Mouse (Mus musculus): ENCODE measurements around the gene Abcc1. TPM values are rescaled to one million over a fixed set of nuclear protein-coding genes. Genes with fewer than 3 reads are reported as not detected.

The Abcc1 gene
- total and polyA plus RNA-seq, 2 experiments: 1.3 to 1.6 TPM

DNA sequence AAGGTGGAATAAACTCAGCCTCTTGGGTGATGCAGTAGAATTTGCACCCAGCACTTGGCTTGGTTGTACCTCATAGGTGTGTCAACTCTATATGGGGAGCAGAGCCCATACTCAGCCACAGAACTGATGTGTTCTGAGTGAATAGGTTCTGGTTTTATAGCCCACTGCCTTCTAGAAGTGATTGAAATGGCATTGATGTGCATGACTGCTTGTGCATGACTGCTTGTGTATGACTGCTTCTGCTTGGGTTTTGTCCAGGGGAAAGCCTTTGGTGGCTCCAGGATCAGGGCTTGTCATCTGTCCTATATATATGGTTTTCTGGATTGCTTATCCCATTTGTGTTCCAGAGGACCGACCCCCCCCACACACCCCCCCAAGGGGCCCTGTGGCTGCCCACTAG is 74.2 kb downstream of the Abcc1 start:
- whole genome bisulfite sequencing: 82% methylated on average over 1 of the region's 1 CpGs
- Histone ChIP-seq H3K4me1 (ENCODE audit: control insufficient read depth, insufficient read depth, low read length) (no peaks in the 10 kb centered on the region), H3K9ac (ENCODE audit: low read depth, low read length) (no peak overlapping the region), H3K79me2 (ENCODE audit: control insufficient read depth, insufficient read depth, low read length) (no peaks in the 10 kb centered on the region), H3K4me3 (ENCODE audit: insufficient read depth, low read depth, low read length) (no peak overlapping the region), H3K36me3 (ENCODE audit: control insufficient read depth, insufficient read depth, low read length) (no peaks in the 10 kb centered on the region), H3K27me3 (ENCODE audit: control insufficient read depth, insufficient read depth, low read length) (no peaks in the 10 kb centered on the region), H3K27ac (replicated peaks; ENCODE audit: insufficient read depth, low read depth, low read length) (no peak overlapping the region)
- no peak for DNase-seq (ENCODE audit: extremely low read depth, low read depth, low spot score)
- TF ChIP-seq POLR2A (IDR thresholded peaks at IDR 0.05; ENCODE audit: extremely low read depth, insufficient read depth, low read length) (no peak), CTCF (IDR thresholded peaks at IDR 0.05; ENCODE audit: low read depth, low read length) (no peak)

DNA sequence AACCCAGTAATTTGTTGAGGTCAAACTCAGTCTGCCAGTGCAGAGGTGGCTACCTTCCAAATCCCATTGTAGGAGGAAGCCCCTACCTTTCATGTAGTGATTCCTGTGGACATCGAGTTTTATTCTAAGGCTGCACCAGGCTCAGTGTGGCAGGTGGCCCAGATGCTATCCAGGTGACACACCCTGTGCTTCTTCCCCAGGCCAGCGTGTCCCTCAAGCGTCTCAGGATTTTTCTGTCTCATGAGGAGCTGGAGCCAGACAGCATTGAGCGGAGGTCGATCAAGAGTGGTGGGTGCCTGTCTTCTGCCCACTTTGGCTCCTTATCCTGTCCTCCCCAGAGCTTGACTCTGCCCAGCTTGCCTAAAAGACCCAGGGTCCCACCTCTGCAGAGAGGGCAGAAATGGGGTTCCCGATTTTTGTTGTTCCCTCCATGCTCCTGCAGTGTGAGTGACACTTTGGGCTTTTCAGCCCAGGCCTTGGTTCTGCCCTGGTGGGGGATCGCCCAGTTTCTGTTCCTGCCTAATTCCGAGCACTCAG is 76.2 kb downstream of the Abcc1 start:
- Histone ChIP-seq H3K4me1 (ENCODE audit: control insufficient read depth, insufficient read depth, low read length) (no peaks in the 10 kb centered on the region), H3K79me2 (ENCODE audit: control insufficient read depth, insufficient read depth, low read length) (no peaks in the 10 kb centered on the region), H3K36me3 (ENCODE audit: control insufficient read depth, insufficient read depth, low read length) (no peaks in the 10 kb centered on the region), H3K27me3 (ENCODE audit: control insufficient read depth, insufficient read depth, low read length) (no peaks in the 10 kb centered on the region), H3K4me3 (ENCODE audit: insufficient read depth, low read depth, low read length) (no peak overlapping the region), H3K27ac (replicated peaks; ENCODE audit: insufficient read depth, low read depth, low read length) (no peak overlapping the region), H3K9ac (ENCODE audit: low read depth, low read length) (no peak overlapping the region)
- TF ChIP-seq POLR2A (IDR thresholded peaks at IDR 0.05; ENCODE audit: extremely low read depth, insufficient read depth, low read length) (no peak), CTCF (IDR thresholded peaks at IDR 0.05; ENCODE audit: low read depth, low read length) (no peak)
- no peak for DNase-seq (ENCODE audit: extremely low read depth, low read depth, low spot score)
- WGBS: 92% methylated on average over 8 of the region's 8 CpGs

DNA sequence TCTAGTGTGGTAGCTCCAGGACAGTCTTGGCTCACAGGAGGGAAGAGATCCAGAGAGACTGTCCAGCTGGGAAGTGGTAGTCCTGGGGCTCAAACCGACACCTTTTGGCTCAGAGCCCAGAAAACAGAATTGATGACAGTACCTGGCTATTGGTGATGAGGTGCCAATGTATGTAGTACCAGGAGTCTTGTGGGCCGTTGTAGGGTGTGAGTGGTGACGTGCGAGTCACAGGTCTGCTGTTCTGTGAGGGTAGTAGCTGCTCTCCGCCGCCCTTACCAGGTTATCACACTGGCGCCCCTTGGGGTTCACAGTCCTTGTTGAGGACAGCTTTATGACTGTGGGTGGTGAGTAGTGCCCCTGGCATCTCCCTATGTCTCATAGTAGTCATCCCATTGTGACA is 77.2 kb downstream of the Abcc1 start:
- Histone ChIP-seq H3K9ac (ENCODE audit: low read depth, low read length) (no peak overlapping the region), H3K4me1 (ENCODE audit: control insufficient read depth, insufficient read depth, low read length) (no peaks in the 10 kb centered on the region), H3K79me2 (ENCODE audit: control insufficient read depth, insufficient read depth, low read length) (no peaks in the 10 kb centered on the region), H3K4me3 (ENCODE audit: insufficient read depth, low read depth, low read length) (no peak overlapping the region), H3K36me3 (ENCODE audit: control insufficient read depth, insufficient read depth, low read length) (no peaks in the 10 kb centered on the region), H3K27ac (replicated peaks; ENCODE audit: insufficient read depth, low read depth, low read length) (no peak overlapping the region), H3K27me3 (ENCODE audit: control insufficient read depth, insufficient read depth, low read length) (no peaks in the 10 kb centered on the region)
- WGBS: 89% methylated on average over 7 of the region's 7 CpGs
- TF ChIP-seq CTCF (IDR thresholded peaks at IDR 0.05; ENCODE audit: low read depth, low read length): no peak
- TF ChIP-seq POLR2A (IDR thresholded peaks at IDR 0.05; ENCODE audit: extremely low read depth, insufficient read depth, low read length): no peak
- no peak for DNase-seq (ENCODE audit: extremely low read depth, low read depth, low spot score)

DNA sequence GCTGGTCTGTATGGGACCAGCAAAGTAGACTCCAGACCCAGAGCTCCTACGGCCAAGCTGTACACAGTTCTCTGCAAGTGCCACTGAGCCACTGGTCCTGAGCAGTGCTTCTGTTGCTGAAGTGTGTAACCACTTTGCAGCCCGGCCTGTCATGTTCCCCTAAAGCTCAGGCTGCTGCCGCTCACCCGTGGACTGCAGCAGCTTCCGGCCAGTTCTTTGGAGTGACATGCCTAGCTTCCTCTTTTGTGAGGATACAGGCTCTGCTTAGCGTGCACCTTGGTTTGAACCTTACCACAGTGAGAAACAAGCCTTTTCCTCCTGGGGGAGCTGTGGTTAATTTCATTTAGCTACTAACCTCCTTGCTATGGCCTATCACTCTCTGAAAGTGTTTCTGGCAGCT is 77.7 kb downstream of the Abcc1 start:
- no peaks in the 10 kb centered on the region for H3K27me3 ChIP-seq (ENCODE audit: control insufficient read depth, insufficient read depth, low read length)
- TF ChIP-seq POLR2A (IDR thresholded peaks at IDR 0.05; ENCODE audit: extremely low read depth, insufficient read depth, low read length): no peak
- no peak for TF ChIP-seq CTCF (IDR thresholded peaks at IDR 0.05; ENCODE audit: low read depth, low read length)
- WGBS: 86% methylated on average over 6 of the region's 6 CpGs

DNA sequence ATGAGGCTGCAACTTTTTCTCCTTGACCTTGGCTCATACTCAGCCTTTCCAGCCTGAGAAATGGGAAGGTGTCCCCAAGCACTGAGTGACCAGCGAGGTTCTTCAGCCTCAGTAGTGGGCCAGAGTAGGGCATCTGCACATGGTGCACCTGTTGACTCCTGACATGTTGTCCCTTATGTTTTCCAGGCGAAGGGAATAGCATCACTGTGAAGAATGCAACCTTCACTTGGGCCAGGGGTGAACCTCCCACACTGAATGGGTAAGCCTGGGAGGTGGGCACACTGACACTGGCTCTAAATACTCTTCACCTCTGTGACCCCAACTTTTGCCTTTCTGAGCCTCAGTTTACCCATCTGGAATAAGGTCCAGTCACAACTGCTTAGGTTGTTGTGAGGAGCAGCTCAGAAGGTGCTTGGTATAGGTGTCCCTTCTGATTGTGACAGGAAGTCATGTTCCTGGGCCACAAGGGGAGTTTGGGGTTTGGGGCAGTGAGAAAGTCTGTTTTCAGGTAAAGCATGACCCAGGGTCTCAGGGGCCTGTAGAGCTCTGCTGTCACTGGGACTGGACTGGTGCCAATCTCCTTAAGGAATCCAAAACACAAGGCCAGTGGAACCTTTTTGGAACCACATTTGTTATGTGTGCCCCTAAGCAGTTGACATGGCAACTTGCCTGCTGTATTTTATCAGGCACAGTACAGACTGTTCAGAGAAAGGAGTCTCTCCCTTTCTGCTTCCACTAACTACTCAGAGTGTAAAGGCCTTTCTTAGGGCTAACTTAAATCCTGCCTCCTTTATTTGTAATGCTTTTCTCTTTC is 78.7 kb downstream of the Abcc1 start:
- Histone ChIP-seq H3K27me3 (ENCODE audit: control insufficient read depth, insufficient read depth, low read length) (no peaks in the 10 kb centered on the region), H3K4me3 (ENCODE audit: insufficient read depth, low read depth, low read length) (no peak overlapping the region), H3K79me2 (ENCODE audit: control insufficient read depth, insufficient read depth, low read length) (no peaks in the 10 kb centered on the region), H3K4me1 (ENCODE audit: control insufficient read depth, insufficient read depth, low read length) (no peaks in the 10 kb centered on the region), H3K9ac (ENCODE audit: low read depth, low read length) (no peak overlapping the region), H3K36me3 (ENCODE audit: control insufficient read depth, insufficient read depth, low read length) (no peaks in the 10 kb centered on the region), H3K27ac (replicated peaks; ENCODE audit: insufficient read depth, low read depth, low read length) (no peak overlapping the region)
- DNase-seq (ENCODE audit: extremely low read depth, low read depth, low spot score): no peak
- TF ChIP-seq POLR2A (IDR thresholded peaks at IDR 0.05; ENCODE audit: extremely low read depth, insufficient read depth, low read length) (no peak), CTCF (IDR thresholded peaks at IDR 0.05; ENCODE audit: low read depth, low read length) (no peak)
- WGBS: 88% methylated on average over 2 of the region's 2 CpGs

More for the DNA sequence above, 77.7 kb downstream of the Abcc1 start:
- Histone ChIP-seq H3K79me2 (ENCODE audit: control insufficient read depth, insufficient read depth, low read length) (no peaks in the 10 kb centered on the region), H3K27ac (replicated peaks; ENCODE audit: insufficient read depth, low read depth, low read length) (no peak overlapping the region), H3K4me1 (ENCODE audit: control insufficient read depth, insufficient read depth, low read length) (no peaks in the 10 kb centered on the region), H3K9ac (ENCODE audit: low read depth, low read length) (no peak overlapping the region), H3K36me3 (ENCODE audit: control insufficient read depth, insufficient read depth, low read length) (no peaks in the 10 kb centered on the region), H3K4me3 (ENCODE audit: insufficient read depth, low read depth, low read length) (no peak overlapping the region)
- DNase-seq (ENCODE audit: extremely low read depth, low read depth, low spot score): no peak

All from liver, adult 2 months (tissue).